Mouse (Mus musculus) large intestine, adult 2 months (tissue): ENCODE data around the gene Fis1. TPM values are rescaled to one million over a fixed set of nuclear protein-coding genes. Genes with fewer than 3 reads are reported as not detected.

ENCODE experiments used
- DNase-seq: peaks from one replicate; pipeline ENCODE4 v3.0.0-alpha.2; 2012; ENCODE audit warnings: low read depth, low spot score
- WGBS: fragments of 180-500 bp; shearing (Covaris S2); methylation state at CpG from one replicate; pipeline ENCODE4 v1.1.7; 2018; 5-methylcytosine and 5-hydroxymethylcytosine counted together
- polyA plus RNA-seq: library from polyadenylated mRNA; depleted of rRNA; stranded (reverse); fragments of >200 nt; gene quantifications from 2 replicates; pipeline ENCODE4 v1.2.3, GENCODE M21; 2012; rRNA removed

Fis1 gene
- polyA plus RNA-seq, 1 experiment: 235 TPM

GRCm38 (mm10) chr5:137012401-137012950, 59.4 kb downstream of the Fis1 start:
- 66% methylated on average over 15 of the region's 15 CpGs for WGBS
- no peak for DNase-seq

Other genes starting within 250 kb of the Fis1 start
- gene Col26a1, start 70.1 kb upstream of the Fis1 start, polyA plus RNA-seq: 0.15 and 0.16 TPM in 2 replicates
- gene Ift22, start 45.1 kb upstream of the Fis1 start, polyA plus RNA-seq: 25.1 and 26.3 TPM in 2 replicates
- 434 and 763 TPM in 2 replicates for gene Cldn15, start 13.3 kb downstream of the Fis1 start, polyA plus RNA-seq
- gene Plod3, start 33.7 kb downstream of the Fis1 start, polyA plus RNA-seq: 29.6 and 33.8 TPM in 2 replicates
- 90.2 and 93.7 TPM in 2 replicates for gene Znhit1, start 34.7 kb downstream of the Fis1 start, polyA plus RNA-seq
- gene Vgf, start 73.1 kb downstream of the Fis1 start, polyA plus RNA-seq: 0.25 and 0.27 TPM in 2 replicates
- 101 and 107 TPM in 2 replicates for gene Ap1s1, start 92.9 kb downstream of the Fis1 start, polyA plus RNA-seq
- gene Serpine1, start 119.0 kb downstream of the Fis1 start, polyA plus RNA-seq: 0.94 and 1.1 TPM in 2 replicates
- 5.7 and 14.5 TPM in 2 replicates for gene Trim56, start 162.9 kb downstream of the Fis1 start, polyA plus RNA-seq
- gene Muc3, start 196.0 kb downstream of the Fis1 start, polyA plus RNA-seq: 519 and 836 TPM in 2 replicates